Mouse (Mus musculus) hindbrain, embryonic 12.5 days (tissue): ENCODE measurements around the gene Baz1a. TPM values are rescaled to one million over a fixed set of nuclear protein-coding genes. Genes with fewer than 3 reads are reported as not detected.

ENCODE experiments used
- ATAC-seq: fragments of 200-750 bp; cut with Nextera tagmentation; 2 replicates; pipeline ENCODE4 v1.8.0; 2017; ENCODE audit warnings: moderate TSS enrichment; ENCODE audit not compliant: low FRiP score
- H3K27ac ChIP-seq: fragments of 300-500 bp; sonication (generic); 2 replicates; pipeline ENCODE4 v1.5.1; 2016; ENCODE audit warnings: mild to moderate bottlenecking
- H3K27me3 ChIP-seq: fragments of 300-500 bp; sonication (generic); 2 replicates; pipeline ENCODE4 v1.6.1; 2016; ENCODE audit warnings: mild to moderate bottlenecking
- H3K36me3 ChIP-seq: fragments of 300-500 bp; sonication (generic); 2 replicates; pipeline ENCODE4 v1.6.1; 2016; ENCODE audit warnings: mild to moderate bottlenecking
- H3K4me1 ChIP-seq: fragments of 300-500 bp; sonication (generic); 2 replicates; pipeline ENCODE4 v1.6.1; 2016
- H3K4me2 ChIP-seq: fragments of 300-500 bp; sonication (generic); replicated peaks from 2 replicates; pipeline ENCODE4 v1.6.1; 2016; ENCODE audit warnings: mild to moderate bottlenecking
- H3K4me3 ChIP-seq: fragments of 300-500 bp; sonication (generic); 2 replicates; pipeline ENCODE4 v1.5.1; 2016; ENCODE audit warnings: mild to moderate bottlenecking
- H3K9ac ChIP-seq: fragments of 300-500 bp; sonication (generic); 2 replicates; pipeline ENCODE4 v1.6.1; 2016; ENCODE audit warnings: mild to moderate bottlenecking, moderate library complexity
- H3K9me3 ChIP-seq: fragments of 300-500 bp; sonication (generic); replicated peaks from 2 replicates; pipeline ENCODE4 v1.6.1; 2016; ENCODE audit warnings: mild to moderate bottlenecking
- WGBS: fragments of 180-500 bp; shearing (Covaris S2); methylation state at CpG from one replicate; pipeline ENCODE4 v1.1.7; 2016; 5-methylcytosine and 5-hydroxymethylcytosine counted together
- polyA plus RNA-seq: library from polyadenylated mRNA; unstranded; fragments of >200 nt; fragmentation: Nextera tagmentation; extraction: Ambion mirVana; gene quantifications from 2 replicates; pipeline ENCODE4 v1.2.1, GENCODE M21; 2016

Baz1a gene
- polyA plus RNA-seq, 1 experiment from 2014 or later = 28.1 TPM

- Histone ChIP-seq H3K4me3 (peak overlapping the region; percentile 95), H3K36me3 (no peaks in the 10 kb centered on the region), H3K4me2 (peak overlapping the region; percentile 90), H3K27me3 (no peaks in the 10 kb centered on the region), H3K9me3 (no peaks in the 10 kb centered on the region), H3K4me1 (peaks cover 8% of the 10 kb centered on the region), H3K9ac (peak overlapping the region; percentile 92), H3K27ac (peak overlapping the region; percentile 86)
- peak; percentile 71 for ATAC-seq
- under 1% methylated on average over 86 of the region's 117 CpGs for WGBS
Measured at GRCm38 (mm10) chr12:54985257-54986051, 28.7 kb downstream of the Baz1a start.

GRCm38 (mm10) chr12:54984701-54985256 lies 29.4 kb downstream of the Baz1a start:
- Histone ChIP-seq H3K27ac (peak overlapping the region; percentile 86), H3K4me3 (peak overlapping the region; percentile 95), H3K4me2 (peak overlapping the region; percentile 90), H3K9ac (peak overlapping the region; percentile 92), H3K9me3 (no peaks in the 10 kb centered on the region), H3K4me1 (peaks cover 8% of the 10 kb centered on the region), H3K27me3 (no peaks in the 10 kb centered on the region), H3K36me3 (no peaks in the 10 kb centered on the region)
- 1% methylated on average over 36 of the region's 42 CpGs for WGBS
- peak; percentile 76 for ATAC-seq

- Histone ChIP-seq H3K9me3 (no peaks in the 10 kb centered on the region), H3K27ac (no peak overlapping the region), H3K36me3 (no peaks in the 10 kb centered on the region), H3K4me3 (no peak overlapping the region), H3K9ac (no peak overlapping the region), H3K27me3 (no peaks in the 10 kb centered on the region), H3K4me1 (peaks cover 8% of the 10 kb centered on the region), H3K4me2 (no peak overlapping the region)
- no peak for ATAC-seq
- WGBS = 82% methylated on average over 7 of the region's 7 CpGs
Measured at GRCm38 (mm10) chr12:54982935-54983715, 31.0 kb downstream of the Baz1a start.

GRCm38 (mm10) chr12:54981962-54982361 lies 32.2 kb downstream of the Baz1a start:
- H3K4me2 ChIP-seq = no peak overlapping the region
- no peak overlapping the region for H3K9ac ChIP-seq
- H3K36me3 ChIP-seq = no peaks in the 10 kb centered on the region
- H3K4me1 ChIP-seq = peaks cover 8% of the 10 kb centered on the region
- H3K27ac ChIP-seq = no peak overlapping the region
- no peaks in the 10 kb centered on the region for H3K27me3 ChIP-seq
- H3K9me3 ChIP-seq = no peaks in the 10 kb centered on the region
- ATAC-seq = no peak
- H3K4me3 ChIP-seq = no peak overlapping the region
- WGBS = 68% methylated on average over 6 of the region's 6 CpGs

GRCm38 (mm10) chr12:54980939-54981338 lies 33.2 kb downstream of the Baz1a start:
- WGBS = 86% methylated on average over 5 of the region's 5 CpGs
- H3K36me3 ChIP-seq = no peaks in the 10 kb centered on the region
- peaks cover 8% of the 10 kb centered on the region for H3K4me1 ChIP-seq
- no peak for ATAC-seq
- H3K27me3 ChIP-seq = no peaks in the 10 kb centered on the region
- no peaks in the 10 kb centered on the region for H3K9me3 ChIP-seq
- H3K27ac ChIP-seq = no peak overlapping the region
- H3K4me2 ChIP-seq = no peak overlapping the region
- H3K9ac ChIP-seq = no peak overlapping the region
- no peak overlapping the region for H3K4me3 ChIP-seq

- no peak overlapping the region for H3K4me2 ChIP-seq
- no peak overlapping the region for H3K27ac ChIP-seq
- no peak for ATAC-seq
- H3K4me1 ChIP-seq = peaks cover 8% of the 10 kb centered on the region
- H3K9me3 ChIP-seq = no peaks in the 10 kb centered on the region
- WGBS = 83% methylated on average over 6 of the region's 6 CpGs
- no peaks in the 10 kb centered on the region for H3K27me3 ChIP-seq
- H3K36me3 ChIP-seq = no peaks in the 10 kb centered on the region
- H3K9ac ChIP-seq = no peak overlapping the region
- H3K4me3 ChIP-seq = no peak overlapping the region
Measured at GRCm38 (mm10) chr12:54980532-54980931, 33.6 kb downstream of the Baz1a start.

GRCm38 (mm10) chr12:54969033-54969432 lies 45.1 kb downstream of the Baz1a start:
- Histone ChIP-seq H3K27ac (no peak overlapping the region), H3K27me3 (no peaks in the 10 kb centered on the region), H3K4me1 (no peaks in the 10 kb centered on the region), H3K9me3 (no peaks in the 10 kb centered on the region), H3K4me2 (no peak overlapping the region), H3K9ac (no peak overlapping the region), H3K36me3 (peaks cover 30% of the 10 kb centered on the region; the same call in 1 of the 2 replicates), H3K4me3 (no peak overlapping the region)
- ATAC-seq = no peak
- 85% methylated on average over 3 of the region's 3 CpGs for WGBS

- H3K27me3 ChIP-seq = no peaks in the 10 kb centered on the region
- no peak overlapping the region for H3K9ac ChIP-seq
- no peak for ATAC-seq
- H3K36me3 ChIP-seq = 0 out of 2 replicates have a peak, but pooled peaks cover 9% of the 10 kb centered on the region
- H3K9me3 ChIP-seq = no peaks in the 10 kb centered on the region
- no peak overlapping the region for H3K27ac ChIP-seq
- H3K4me3 ChIP-seq = no peak overlapping the region
- no peak overlapping the region for H3K4me2 ChIP-seq
- WGBS = 95% methylated on average over 4 of the region's 4 CpGs
- H3K4me1 ChIP-seq = no peaks in the 10 kb centered on the region
Measured at GRCm38 (mm10) chr12:54965532-54966160, 48.5 kb downstream of the Baz1a start.

GRCm38 (mm10) chr12:54959569-54959968 lies 54.6 kb downstream of the Baz1a start:
- WGBS = 91% methylated on average over 2 of the region's 2 CpGs
- Histone ChIP-seq H3K9me3 (no peaks in the 10 kb centered on the region), H3K27me3 (no peaks in the 10 kb centered on the region), H3K4me3 (no peak overlapping the region), H3K9ac (no peak overlapping the region), H3K36me3 (0 out of 2 replicates have a peak, but pooled peaks cover 6% of the 10 kb centered on the region), H3K4me1 (no peaks in the 10 kb centered on the region), H3K27ac (no peak overlapping the region), H3K4me2 (no peak overlapping the region)
- ATAC-seq = no peak

GRCm38 (mm10) chr12:54956974-54957373 lies 57.2 kb downstream of the Baz1a start:
- H3K27ac ChIP-seq = no peak overlapping the region
- no peak overlapping the region for H3K4me2 ChIP-seq
- WGBS = 92% methylated on average over 2 of the region's 2 CpGs
- no peaks in the 10 kb centered on the region for H3K4me1 ChIP-seq
- H3K9ac ChIP-seq = no peak overlapping the region
- ATAC-seq = no peak
- peaks cover 8% of the 10 kb centered on the region; the same call in 1 of the 2 replicates for H3K36me3 ChIP-seq
- H3K9me3 ChIP-seq = no peaks in the 10 kb centered on the region
- H3K27me3 ChIP-seq = no peaks in the 10 kb centered on the region
- no peak overlapping the region for H3K4me3 ChIP-seq

GRCm38 (mm10) chr12:54956457-54956856 lies 57.7 kb downstream of the Baz1a start:
- no peak overlapping the region for H3K27ac ChIP-seq
- 92% methylated on average over 4 of the region's 4 CpGs for WGBS
- no peak overlapping the region for H3K4me2 ChIP-seq
- H3K9ac ChIP-seq = no peak overlapping the region
- no peaks in the 10 kb centered on the region for H3K9me3 ChIP-seq
- no peak for ATAC-seq
- peaks cover 8% of the 10 kb centered on the region; the same call in 1 of the 2 replicates for H3K36me3 ChIP-seq
- H3K4me3 ChIP-seq = no peak overlapping the region
- no peaks in the 10 kb centered on the region for H3K27me3 ChIP-seq
- H3K4me1 ChIP-seq = no peaks in the 10 kb centered on the region

- H3K4me3 ChIP-seq = no peak overlapping the region
- H3K4me2 ChIP-seq = no peak overlapping the region
- no peaks in the 10 kb centered on the region for H3K9me3 ChIP-seq
- no peak overlapping the region for H3K9ac ChIP-seq
- no peaks in the 10 kb centered on the region for H3K27me3 ChIP-seq
- 82% methylated on average over 6 of the region's 6 CpGs for WGBS
- H3K36me3 ChIP-seq = 0 out of 2 replicates have a peak, but pooled peaks cover 4% of the 10 kb centered on the region
- H3K4me1 ChIP-seq = no peaks in the 10 kb centered on the region
- ATAC-seq = no peak
- H3K27ac ChIP-seq = no peak overlapping the region
Measured at GRCm38 (mm10) chr12:54946116-54946515, 68.0 kb downstream of the Baz1a start.
